Mouse (Mus musculus): ENCODE data around the gene Phrf1.

Phrf1 gene

DNA sequence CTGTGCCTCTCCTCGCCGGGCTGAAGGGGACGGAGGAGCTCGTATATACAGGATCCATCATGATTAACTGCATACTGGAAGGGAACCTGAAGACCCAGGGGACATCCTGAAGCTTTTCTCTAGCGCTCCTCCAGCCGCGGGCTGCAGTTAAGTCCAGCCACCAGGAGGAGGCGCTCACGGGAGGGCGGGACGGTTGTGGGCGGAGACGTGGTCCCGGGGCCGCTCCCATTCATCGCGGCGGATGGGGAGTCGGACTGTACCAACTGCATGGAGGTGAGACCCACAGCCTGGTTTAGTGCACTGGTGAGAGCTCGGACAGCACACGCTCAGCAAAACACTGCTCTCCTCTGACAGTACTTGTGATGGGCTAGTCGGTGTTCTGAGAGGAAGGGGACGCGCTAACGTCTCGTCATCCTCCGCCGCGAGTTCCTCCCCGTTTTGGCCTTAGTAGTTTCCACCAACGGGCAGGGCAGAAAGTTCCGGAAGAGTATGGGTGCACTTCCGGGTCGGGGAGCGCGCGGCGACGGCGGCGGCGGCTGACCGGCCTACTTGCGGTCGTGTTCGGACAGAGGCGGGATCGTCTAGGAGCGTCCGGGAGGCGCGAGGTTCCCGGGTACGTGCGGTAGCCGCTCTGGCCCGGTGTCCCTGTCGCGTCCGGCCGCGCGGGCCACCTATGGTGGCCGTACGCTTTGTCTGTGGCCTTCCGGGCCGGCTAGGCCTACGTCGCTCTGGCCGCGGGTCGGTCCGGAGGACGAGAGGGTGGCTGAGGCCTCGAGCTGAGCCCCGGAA, at the start of gene Phrf1:
Gene Phrf1 (plus strand): TSS at position 506 of the 789 bp plus-strand sequence.
- H3K36me3 ChIP-seq (ENCODE audit: control insufficient read depth, insufficient read depth, low read length, poor library complexity, severe bottlenecking) = peaks cover 4% of the 10 kb centered on the region
- no peaks in the 10 kb centered on the region; the same call in 1 of the 2 replicates for H3K27me3 ChIP-seq (ENCODE audit: control insufficient read depth, insufficient read depth, low read length, poor library complexity, severe bottlenecking)
- DNase-seq (ENCODE audit: low read depth, low spot score) = peak; percentile 94

- no peak for DNase-seq (ENCODE audit: low read depth, low spot score)
- Histone ChIP-seq H3K36me3 (ENCODE audit: control insufficient read depth, insufficient read depth, low read length, poor library complexity, severe bottlenecking) (peaks cover 12% of the 10 kb centered on the region), H3K27me3 (ENCODE audit: control insufficient read depth, insufficient read depth, low read length, poor library complexity, severe bottlenecking) (no peaks in the 10 kb centered on the region)
These were observed 40.4 kb upstream of the Phrf1 start for GRCm38 (mm10) chr7:141188194-141188593.

DNA sequence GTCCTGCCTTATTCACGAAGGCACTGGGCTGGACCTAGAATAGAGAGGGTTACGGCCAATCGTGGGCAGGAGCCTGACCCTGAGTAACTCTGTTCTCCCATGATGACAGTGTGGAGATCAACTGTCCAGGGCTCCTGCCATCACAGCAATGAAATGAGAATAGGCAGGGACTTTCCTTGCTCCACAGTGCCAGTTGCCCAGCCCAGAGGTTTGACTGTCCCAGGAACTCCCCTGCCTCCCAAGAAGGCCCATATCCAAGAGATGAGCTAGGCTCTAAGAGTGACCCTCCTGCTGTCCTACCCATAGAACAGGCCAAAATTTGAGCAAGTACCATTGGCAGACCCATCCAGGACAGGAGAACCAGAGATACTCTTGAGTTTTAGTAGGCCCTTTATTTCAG, 39.9 kb upstream of the Phrf1 start:
- DNase-seq (ENCODE audit: low read depth, low spot score) = no peak
- Histone ChIP-seq H3K27me3 (ENCODE audit: control insufficient read depth, insufficient read depth, low read length, poor library complexity, severe bottlenecking) (no peaks in the 10 kb centered on the region), H3K36me3 (ENCODE audit: control insufficient read depth, insufficient read depth, low read length, poor library complexity, severe bottlenecking) (peaks cover 12% of the 10 kb centered on the region)

DNA sequence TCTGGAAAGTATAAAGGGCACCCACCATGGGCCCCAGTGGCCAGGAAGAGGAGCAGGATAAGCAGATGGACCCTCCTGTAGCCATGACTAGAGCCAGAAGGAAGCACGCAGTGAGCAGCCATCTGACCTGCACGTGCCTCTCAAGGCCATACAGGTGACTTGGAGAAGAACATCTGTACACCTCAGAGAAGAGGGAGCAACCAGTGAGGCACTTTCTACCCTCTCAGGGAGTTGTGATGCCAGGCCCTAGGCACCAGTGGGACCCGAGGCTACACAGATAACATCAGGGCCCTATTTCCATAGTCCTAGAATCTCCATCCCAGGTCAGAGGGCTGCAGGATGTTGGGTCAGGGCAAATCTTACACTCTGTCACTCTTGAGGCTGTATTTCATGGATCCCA, 38.4 kb upstream of the Phrf1 start:
- no peaks in the 10 kb centered on the region for H3K27me3 ChIP-seq (ENCODE audit: control insufficient read depth, insufficient read depth, low read length, poor library complexity, severe bottlenecking)
- DNase-seq (ENCODE audit: low read depth, low spot score) = no peak
- H3K36me3 ChIP-seq (ENCODE audit: control insufficient read depth, insufficient read depth, low read length, poor library complexity, severe bottlenecking) = peaks cover 12% of the 10 kb centered on the region

GRCm38 (mm10) chr7:141191036-141191435, 37.5 kb upstream of the Phrf1 start:
- Histone ChIP-seq H3K27me3 (ENCODE audit: control insufficient read depth, insufficient read depth, low read length, poor library complexity, severe bottlenecking) (no peaks in the 10 kb centered on the region), H3K36me3 (ENCODE audit: control insufficient read depth, insufficient read depth, low read length, poor library complexity, severe bottlenecking) (peaks cover 12% of the 10 kb centered on the region)
- no peak for DNase-seq (ENCODE audit: low read depth, low spot score)

DNA sequence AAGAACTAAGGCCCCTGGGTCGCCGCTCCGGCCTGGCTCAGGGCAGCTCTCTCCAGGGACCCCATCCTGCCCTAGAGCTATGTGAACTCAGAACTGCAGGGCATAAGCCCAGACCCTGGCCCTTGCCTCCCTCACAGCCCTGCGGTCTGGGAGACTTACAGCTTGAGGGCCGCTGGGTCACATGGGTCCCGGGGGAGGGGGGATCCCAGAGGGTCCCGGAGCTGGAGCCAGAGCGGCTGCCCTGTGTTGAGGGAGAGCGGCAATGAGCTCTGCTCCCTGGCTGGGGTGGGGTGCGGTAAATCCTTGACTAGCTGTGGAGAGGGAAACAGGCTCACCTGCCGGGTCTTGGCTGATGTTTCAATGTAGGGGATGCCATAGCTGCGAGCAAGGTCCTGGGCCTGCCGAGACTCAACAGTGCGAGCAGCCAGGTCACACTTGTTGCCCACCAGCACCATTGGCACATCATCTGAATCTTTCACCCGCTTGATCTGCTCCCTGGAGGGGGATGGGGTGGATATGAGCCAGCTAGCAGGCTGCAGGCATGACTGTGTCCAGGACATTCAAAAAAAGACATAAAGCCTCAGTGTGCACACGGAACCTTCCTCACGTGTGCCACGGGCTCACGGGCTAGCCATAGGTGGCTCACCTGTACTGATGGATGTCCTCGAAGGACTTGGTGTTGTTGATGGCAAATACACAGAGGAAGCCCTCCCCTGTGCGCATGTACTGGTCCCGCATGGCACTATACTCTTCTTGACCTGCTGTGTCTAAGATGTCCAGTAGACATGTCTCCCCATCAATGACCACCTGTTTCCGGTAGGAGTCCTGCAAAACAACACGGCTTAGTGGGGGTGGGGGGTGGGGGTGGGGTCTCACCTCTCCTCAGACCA, 36.5 kb upstream of the Phrf1 start:
- no peak for DNase-seq (ENCODE audit: low read depth, low spot score)
- Histone ChIP-seq H3K27me3 (ENCODE audit: control insufficient read depth, insufficient read depth, low read length, poor library complexity, severe bottlenecking) (no peaks in the 10 kb centered on the region), H3K36me3 (ENCODE audit: control insufficient read depth, insufficient read depth, low read length, poor library complexity, severe bottlenecking) (peaks cover 12% of the 10 kb centered on the region)

- H3K27me3 ChIP-seq (ENCODE audit: control insufficient read depth, insufficient read depth, low read length, poor library complexity, severe bottlenecking) = no peaks in the 10 kb centered on the region
- peaks cover 12% of the 10 kb centered on the region for H3K36me3 ChIP-seq (ENCODE audit: control insufficient read depth, insufficient read depth, low read length, poor library complexity, severe bottlenecking)
- no peak for DNase-seq (ENCODE audit: low read depth, low spot score)
These were observed 35.7 kb upstream of the Phrf1 start for GRCm38 (mm10) chr7:141192776-141193347.

GRCm38 (mm10) chr7:141193348-141193856, 35.2 kb upstream of the Phrf1 start:
- no peak for DNase-seq (ENCODE audit: low read depth, low spot score)
- Histone ChIP-seq H3K27me3 (ENCODE audit: control insufficient read depth, insufficient read depth, low read length, poor library complexity, severe bottlenecking) (no peaks in the 10 kb centered on the region), H3K36me3 (ENCODE audit: control insufficient read depth, insufficient read depth, low read length, poor library complexity, severe bottlenecking) (peaks cover 12% of the 10 kb centered on the region)

- Histone ChIP-seq H3K36me3 (ENCODE audit: control insufficient read depth, insufficient read depth, low read length, poor library complexity, severe bottlenecking) (peaks cover 12% of the 10 kb centered on the region), H3K27me3 (ENCODE audit: control insufficient read depth, insufficient read depth, low read length, poor library complexity, severe bottlenecking) (no peaks in the 10 kb centered on the region)
- DNase-seq (ENCODE audit: low read depth, low spot score) = peak; percentile 99
These were observed 34.6 kb upstream of the Phrf1 start, which contains the start of the genes Hras and Lrrc56 for GRCm38 (mm10) chr7:141193948-141194347. Gene Hras (minus strand): TSS chr7:141194005. Gene Lrrc56 (plus strand): TSS chr7:141194157.

- DNase-seq (ENCODE audit: low read depth, low spot score) = no peak
These were observed 34.2 kb upstream of the Phrf1 start for GRCm38 (mm10) chr7:141194409-141194808.

GRCm38 (mm10) chr7:141194830-141195229, 33.8 kb upstream of the Phrf1 start:
- H3K27me3 ChIP-seq (ENCODE audit: control insufficient read depth, insufficient read depth, low read length, poor library complexity, severe bottlenecking) = no peaks in the 10 kb centered on the region
- peaks cover 12% of the 10 kb centered on the region for H3K36me3 ChIP-seq (ENCODE audit: control insufficient read depth, insufficient read depth, low read length, poor library complexity, severe bottlenecking)
- DNase-seq (ENCODE audit: low read depth, low spot score) = peak; percentile 97

More at GRCm38 (mm10) chr7:141194409-141194808, 34.2 kb upstream of the Phrf1 start:
- H3K27me3 ChIP-seq (ENCODE audit: control insufficient read depth, insufficient read depth, low read length, poor library complexity, severe bottlenecking) = no peaks in the 10 kb centered on the region
- peaks cover 12% of the 10 kb centered on the region for H3K36me3 ChIP-seq (ENCODE audit: control insufficient read depth, insufficient read depth, low read length, poor library complexity, severe bottlenecking)

DNA sequence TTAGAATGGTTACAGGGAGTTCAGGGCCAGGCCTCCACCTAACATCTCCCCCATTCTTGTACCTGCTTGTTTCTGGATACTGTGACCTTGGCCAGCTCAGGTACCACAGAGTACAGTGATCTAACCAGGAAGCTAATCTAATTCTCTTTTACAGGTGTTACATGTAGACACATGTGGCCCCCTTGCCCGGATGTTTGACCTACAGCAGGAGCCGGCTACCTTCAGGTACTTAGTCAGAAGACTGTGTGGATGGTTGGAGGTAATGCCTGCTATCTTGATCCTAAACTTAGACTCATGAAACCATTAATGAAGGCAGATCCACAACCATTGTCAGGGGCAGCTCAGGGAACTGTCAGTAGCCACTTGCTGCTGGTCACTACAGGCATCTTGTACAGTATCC, 32.8 kb upstream of the Phrf1 start:
- Histone ChIP-seq H3K36me3 (ENCODE audit: control insufficient read depth, insufficient read depth, low read length, poor library complexity, severe bottlenecking) (peaks cover 8% of the 10 kb centered on the region), H3K27me3 (ENCODE audit: control insufficient read depth, insufficient read depth, low read length, poor library complexity, severe bottlenecking) (no peaks in the 10 kb centered on the region)
- DNase-seq (ENCODE audit: low read depth, low spot score) = no peak

- 0 out of 2 replicates have a peak, but pooled peaks cover 1% of the 10 kb centered on the region for H3K36me3 ChIP-seq (ENCODE audit: control insufficient read depth, insufficient read depth, low read length, poor library complexity, severe bottlenecking)
- no peak for DNase-seq (ENCODE audit: low read depth, low spot score)
- H3K27me3 ChIP-seq (ENCODE audit: control insufficient read depth, insufficient read depth, low read length, poor library complexity, severe bottlenecking) = no peaks in the 10 kb centered on the region
These were observed 31.8 kb upstream of the Phrf1 start for GRCm38 (mm10) chr7:141196619-141197282.

DNA sequence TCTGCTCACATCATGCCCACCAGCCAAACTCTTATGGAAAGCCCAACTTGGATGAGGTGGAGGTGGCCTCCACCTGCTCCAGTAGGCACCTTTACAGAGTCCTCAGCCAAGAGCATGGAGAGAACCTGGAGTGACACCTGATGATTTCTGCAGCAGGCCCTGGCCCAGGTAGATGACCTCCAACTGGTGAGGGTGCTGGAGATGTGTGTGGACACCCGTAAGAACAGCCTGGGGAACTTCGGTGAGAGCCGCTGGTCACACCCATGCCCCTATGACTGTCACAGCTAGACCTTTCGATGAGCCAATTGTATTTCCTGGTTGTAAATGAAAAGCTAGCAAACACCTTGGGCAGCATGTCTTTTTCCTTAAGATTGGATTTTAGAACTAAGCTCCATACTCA, 30.5 kb upstream of the Phrf1 start:
- no peaks in the 10 kb centered on the region for H3K27me3 ChIP-seq (ENCODE audit: control insufficient read depth, insufficient read depth, low read length, poor library complexity, severe bottlenecking)
- H3K36me3 ChIP-seq (ENCODE audit: control insufficient read depth, insufficient read depth, low read length, poor library complexity, severe bottlenecking) = no peaks in the 10 kb centered on the region
- no peak for DNase-seq (ENCODE audit: low read depth, low spot score)
